Mouse (Mus musculus): ENCODE results near the gene St3gal6. TPM values are rescaled to one million over a fixed set of nuclear protein-coding genes. Genes with fewer than 3 reads are reported as not detected.
"Not testable (repeated sequence)": the region's sequence is repeated elsewhere in the genome, so short reads cannot be mapped to it uniquely, and the experiment has no call there.

St3gal6 gene
- total RNA-seq, 1 experiment from 2014 or later, result 49.8 TPM

DNA sequence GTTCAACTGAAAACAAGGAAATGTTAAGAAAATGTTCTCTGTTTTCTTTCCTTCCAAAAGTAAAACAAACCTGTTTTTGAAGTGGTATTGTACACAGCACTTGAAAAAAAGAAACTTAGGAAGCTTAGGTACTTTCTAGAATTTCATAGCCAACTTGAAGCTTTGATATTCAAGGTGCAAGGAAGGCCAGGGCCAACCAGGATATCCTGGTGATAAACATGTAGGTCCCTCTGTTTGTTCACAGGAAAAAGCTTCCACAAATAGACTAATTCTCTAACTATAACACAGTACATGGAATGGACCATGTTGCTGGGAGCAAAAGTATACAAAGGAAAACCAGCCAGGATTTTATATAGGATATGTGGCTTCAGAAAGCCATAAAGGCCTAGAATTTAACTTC lies 27.3 kb downstream of the St3gal6 start:
- no peak for ATAC-seq (replicated peaks; ENCODE audit: insufficient number of reproducible peaks, low FRiP score, low TSS enrichment, poor library complexity, severe bottlenecking)

DNA sequence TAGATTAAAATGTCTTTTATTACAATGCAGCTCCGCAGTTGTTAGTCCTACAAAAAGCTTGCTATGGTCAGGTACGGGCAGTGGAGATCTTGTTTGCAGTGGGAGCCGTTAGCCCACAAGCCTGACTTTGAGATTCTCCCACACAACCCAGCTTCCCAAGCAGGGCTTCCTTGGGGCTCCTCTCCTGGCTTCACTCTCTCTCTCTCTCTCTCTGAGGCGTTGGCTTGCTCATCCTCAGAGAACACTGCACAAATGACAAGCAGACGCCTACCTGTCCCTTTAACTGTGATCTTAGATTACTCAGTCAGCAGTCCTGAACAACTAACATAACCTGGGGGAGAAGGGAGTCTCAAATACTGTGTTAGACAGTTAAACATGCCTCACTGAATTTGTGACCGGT lies 36.2 kb downstream of the St3gal6 start:
- ATAC-seq (replicated peaks; ENCODE audit: insufficient number of reproducible peaks, low FRiP score, low TSS enrichment, poor library complexity, severe bottlenecking), result no peak

DNA sequence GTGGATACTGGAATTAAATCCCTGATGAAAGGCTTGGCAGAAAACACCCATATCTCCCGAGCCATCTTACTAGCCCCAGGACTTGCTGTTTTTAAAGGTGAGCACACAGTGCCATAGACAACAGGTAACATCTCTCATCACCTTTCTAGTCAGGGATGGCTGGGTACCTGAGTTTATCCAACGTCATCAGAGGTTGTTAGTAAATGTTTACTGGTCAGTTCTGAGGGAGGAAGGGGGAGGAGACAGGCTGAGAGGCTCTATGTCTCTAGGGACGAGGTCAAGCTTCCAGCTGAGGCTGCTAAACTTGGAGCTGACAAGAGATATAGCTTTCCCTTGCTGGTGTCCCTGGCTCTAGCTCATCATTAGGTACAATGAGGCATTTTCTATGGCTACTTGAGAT lies 41.7 kb downstream of the St3gal6 start:
- no peak for ATAC-seq (replicated peaks; ENCODE audit: insufficient number of reproducible peaks, low FRiP score, low TSS enrichment, poor library complexity, severe bottlenecking)

DNA sequence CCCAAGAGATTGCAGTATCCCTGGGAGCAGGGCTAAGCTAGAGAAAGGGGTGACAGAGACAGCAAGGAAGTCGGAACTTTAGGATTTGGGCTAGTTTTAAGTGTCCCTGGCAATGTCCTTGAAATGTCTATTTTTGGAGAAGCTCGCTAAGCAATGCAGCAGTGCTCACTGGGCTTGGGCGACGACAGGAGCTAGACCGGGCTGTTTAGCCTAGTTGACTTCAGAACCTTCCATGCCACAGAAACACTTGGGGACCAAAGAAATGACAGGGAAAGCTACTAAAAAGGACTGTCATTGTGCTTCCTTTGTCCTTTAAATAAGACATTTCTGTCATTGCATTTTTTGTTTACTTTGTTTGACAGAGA lies 42.2 kb downstream of the St3gal6 start:
- ATAC-seq (replicated peaks; ENCODE audit: insufficient number of reproducible peaks, low FRiP score, low TSS enrichment, poor library complexity, severe bottlenecking), result no peak

DNA sequence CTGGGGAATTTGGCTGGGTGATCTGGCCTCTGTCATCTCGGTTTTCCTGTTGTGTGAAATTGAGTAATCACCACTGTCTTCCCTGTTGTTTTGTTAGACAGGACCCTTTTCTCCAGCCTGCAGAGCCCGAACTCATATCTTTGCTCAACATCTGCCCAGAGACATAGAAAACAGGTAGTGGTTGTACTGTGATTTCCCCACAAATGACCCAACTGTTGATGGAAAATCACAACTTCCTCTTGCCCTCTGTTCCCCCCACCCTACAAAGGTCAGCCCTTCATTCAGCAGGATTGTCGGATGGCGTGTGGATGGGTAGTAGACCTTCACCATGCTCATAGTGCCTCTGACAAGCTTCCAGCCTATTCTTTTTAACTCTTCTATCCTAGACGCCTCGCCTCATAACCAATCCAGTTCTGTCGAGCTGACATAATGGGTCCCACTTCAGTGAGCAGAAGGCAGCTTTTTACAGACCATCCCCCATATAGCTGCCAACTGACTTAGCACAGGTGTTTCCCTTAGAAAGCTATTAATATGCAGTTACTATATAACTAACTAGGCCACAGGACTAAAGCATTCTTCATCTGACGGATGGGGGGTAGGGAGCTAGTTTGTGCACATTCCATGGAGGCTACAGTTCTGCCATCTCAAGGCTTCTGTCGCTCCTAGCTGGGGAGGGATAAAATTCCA lies 42.7 kb downstream of the St3gal6 start:
- peak; percentile 66 for ATAC-seq (replicated peaks; ENCODE audit: insufficient number of reproducible peaks, low FRiP score, low TSS enrichment, poor library complexity, severe bottlenecking)

DNA sequence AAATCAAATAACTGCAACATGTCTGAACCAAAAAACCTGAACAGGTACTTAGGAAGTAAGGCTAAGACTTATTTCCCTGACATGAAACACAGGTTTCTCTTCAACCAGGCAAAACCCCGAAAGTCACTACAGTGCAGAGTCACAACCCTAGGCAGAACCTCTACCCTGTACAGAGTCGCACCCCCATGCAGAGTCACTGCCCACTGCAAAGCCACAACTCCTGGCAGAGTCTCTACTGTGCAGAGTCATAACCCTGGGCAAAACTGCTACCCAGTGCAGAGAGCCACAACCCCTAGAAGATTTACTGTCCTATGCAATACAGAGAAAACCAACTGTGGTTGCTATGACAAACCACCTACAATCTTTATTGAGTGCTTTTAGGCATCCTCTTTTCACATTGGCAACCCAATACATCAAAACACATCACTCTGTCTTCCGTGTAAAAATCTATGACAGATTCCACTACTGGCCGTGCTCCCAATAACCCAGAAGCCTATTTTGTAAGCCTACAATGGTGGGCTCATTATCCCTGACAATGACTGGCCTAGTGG lies 44.1 kb downstream of the St3gal6 start:
- ATAC-seq (replicated peaks; ENCODE audit: insufficient number of reproducible peaks, low FRiP score, low TSS enrichment, poor library complexity, severe bottlenecking), result no peak

DNA sequence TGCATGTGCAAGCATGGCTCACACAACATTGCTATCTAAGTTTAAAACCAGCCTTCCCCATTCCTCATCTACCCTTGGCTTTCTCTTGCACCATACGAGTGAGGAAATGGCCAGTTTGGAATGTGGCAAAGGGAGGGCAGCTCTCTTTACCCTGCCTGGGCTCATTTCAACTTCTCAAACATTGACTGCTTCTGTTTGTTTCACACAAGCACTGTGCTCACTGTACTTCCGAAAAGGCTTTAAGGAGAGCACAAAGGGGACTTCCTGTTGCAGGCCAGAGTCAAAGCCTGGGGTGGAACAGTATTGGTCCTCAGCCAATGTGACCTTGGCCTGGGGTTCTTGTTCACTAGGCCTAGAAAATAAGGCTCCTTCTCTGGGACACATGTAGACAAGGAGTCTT lies 47.7 kb downstream of the St3gal6 start:
- ATAC-seq (replicated peaks; ENCODE audit: insufficient number of reproducible peaks, low FRiP score, low TSS enrichment, poor library complexity, severe bottlenecking), result no peak

DNA sequence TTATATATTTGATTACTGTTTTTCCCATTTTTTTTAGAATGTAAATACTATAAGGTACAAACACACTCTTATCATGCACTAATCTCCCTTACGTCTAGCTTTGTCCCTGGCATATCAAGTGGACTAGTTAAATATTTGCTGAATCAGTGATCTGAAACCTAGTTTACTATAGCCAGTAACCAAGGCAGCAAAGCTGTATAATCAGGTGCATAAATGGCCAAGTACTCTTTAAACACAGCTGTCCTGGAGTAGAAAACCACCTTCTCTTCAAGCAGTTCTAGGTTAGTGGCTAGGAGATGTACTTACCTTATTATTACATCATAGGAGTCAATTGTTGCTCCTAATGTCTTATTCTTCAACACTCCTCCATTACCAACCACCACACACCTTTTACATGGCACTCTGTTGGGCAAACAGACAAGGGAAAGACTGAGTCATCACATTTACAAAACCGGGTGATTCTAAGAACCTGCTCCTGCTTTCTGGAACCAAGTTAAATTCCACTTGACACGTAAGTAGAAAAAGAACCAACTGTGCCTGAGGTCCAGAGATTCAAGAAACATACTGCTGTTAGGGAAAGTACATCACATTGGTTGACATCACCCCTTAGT lies 48.4 kb downstream of the St3gal6 start:
- no peak for ATAC-seq (replicated peaks; ENCODE audit: insufficient number of reproducible peaks, low FRiP score, low TSS enrichment, poor library complexity, severe bottlenecking)

DNA sequence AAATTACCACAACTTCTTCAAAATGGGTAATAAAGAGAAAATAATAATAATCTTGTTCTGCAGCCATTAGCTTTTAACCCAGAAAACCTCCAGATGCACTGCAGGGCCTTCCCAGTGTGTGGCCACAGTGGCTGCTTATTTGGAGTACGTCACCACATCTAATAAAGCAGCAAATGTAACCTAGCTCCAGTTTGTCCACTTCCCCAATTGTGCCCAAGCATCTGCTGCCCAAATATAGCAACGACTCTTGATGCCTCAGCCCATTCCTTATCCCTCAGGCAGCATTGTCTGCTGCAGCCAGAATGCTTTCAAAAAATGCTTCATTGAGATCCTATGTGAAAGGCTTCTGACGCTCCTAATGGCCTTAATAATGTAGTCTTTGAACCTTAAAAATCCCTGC lies 49.2 kb downstream of the St3gal6 start:
- 0 out of 2 replicates have a peak, but pooled peaks have one; percentile 62 for ATAC-seq (replicated peaks; ENCODE audit: insufficient number of reproducible peaks, low FRiP score, low TSS enrichment, poor library complexity, severe bottlenecking)

DNA sequence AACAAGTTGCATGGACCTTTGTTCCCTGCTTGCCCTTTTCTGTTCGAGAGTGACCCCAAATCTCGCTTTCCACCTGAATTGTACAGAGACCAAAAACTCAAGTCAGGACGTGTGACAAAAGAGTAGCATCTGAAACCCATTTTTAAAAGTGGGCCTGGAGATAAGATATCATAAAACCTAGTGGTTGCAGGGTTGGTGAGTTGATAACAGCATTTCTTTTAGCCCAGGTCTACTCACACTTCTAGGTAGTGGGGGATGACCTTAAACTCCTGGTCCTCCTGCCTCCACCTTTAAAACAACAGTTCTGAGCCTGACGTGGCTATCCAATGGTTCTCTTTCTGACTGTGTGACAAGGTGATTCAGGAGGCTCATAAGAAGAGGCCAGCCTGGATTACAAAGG lies 53.2 kb downstream of the St3gal6 start:
- no peak for ATAC-seq (replicated peaks; ENCODE audit: insufficient number of reproducible peaks, low FRiP score, low TSS enrichment, poor library complexity, severe bottlenecking)

DNA sequence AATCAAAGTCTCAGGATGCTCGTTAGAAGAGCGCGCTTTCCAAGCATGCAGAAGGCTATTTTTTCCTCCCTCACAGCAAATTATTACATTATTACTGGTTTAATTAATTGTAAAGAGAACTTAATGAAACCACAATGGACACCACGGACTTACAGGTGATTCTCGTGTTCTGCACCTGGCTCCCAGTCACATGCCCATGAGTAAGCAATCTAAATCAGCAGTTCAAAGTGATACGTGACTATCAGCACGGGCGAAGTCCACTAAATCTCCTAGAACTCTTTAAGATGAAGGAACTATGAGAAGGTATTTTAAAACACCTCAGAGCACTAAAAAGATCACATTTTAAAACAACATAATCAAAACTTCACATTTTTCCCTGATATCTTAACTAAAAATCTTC lies 54.0 kb downstream of the St3gal6 start:
- no peak for ATAC-seq (replicated peaks; ENCODE audit: insufficient number of reproducible peaks, low FRiP score, low TSS enrichment, poor library complexity, severe bottlenecking)

DNA sequence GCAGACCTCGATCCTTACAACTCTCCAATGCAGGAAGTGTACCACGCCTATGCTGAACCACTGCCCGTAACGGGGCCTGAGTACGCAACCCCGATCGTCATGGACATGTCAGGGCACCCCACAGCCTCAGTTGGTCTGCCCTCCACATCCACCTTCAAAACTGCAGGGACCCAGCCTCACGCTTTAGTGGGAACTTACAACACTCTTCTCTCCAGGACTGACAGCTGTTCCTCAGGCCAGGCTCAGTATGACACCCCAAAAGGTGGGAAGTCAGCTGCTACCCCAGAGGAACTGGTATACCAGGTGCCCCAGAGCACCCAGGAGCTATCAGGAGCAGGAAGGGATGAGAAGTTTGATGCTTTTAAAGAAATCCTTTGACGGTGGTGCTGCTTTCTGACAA lies 58.6 kb downstream of the St3gal6 start:
- ATAC-seq (replicated peaks; ENCODE audit: insufficient number of reproducible peaks, low FRiP score, low TSS enrichment, poor library complexity, severe bottlenecking), result no peak

DNA sequence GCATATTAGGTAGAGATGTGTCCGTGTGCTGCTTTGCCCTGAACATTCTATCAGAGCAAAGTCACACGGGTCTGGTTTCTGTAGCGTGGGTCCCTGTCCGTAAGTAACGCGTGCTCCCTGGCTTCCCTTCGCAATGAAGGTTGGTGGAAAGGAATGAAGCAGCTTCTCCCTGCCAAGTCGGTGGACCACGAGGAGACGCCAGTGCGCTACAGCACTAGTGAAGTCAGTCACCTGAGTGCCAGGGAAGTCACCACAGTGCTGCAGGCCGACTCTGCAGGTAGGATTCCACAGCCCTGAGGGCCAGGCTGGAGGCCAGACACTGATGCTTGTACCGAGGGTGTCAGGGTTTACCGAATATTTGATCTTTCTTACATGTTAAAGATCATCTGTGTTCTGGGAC lies 60.0 kb downstream of the St3gal6 start:
- ATAC-seq (replicated peaks; ENCODE audit: insufficient number of reproducible peaks, low FRiP score, low TSS enrichment, poor library complexity, severe bottlenecking), result no peak

DNA sequence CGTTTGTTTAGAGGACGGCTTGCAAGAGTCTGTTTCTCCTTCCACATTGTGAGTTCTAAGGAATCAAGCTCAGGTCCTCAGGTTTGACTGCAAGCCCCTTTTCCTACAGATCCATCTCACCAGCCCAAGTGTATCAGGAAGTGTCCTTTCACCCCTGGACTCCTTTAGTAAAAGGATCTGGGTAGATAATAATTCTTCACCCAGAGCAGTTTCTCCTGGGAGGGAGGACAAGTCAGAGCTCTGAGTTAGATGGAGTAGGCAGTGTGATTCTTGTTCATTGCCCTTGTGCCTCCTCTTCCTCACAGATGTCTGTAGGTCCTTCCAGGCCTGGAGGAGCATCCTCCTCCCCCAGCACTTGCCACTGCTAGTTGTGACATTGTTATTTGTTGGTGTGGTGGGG lies 61.5 kb downstream of the St3gal6 start:
- no peak for ATAC-seq (replicated peaks; ENCODE audit: insufficient number of reproducible peaks, low FRiP score, low TSS enrichment, poor library complexity, severe bottlenecking)

DNA sequence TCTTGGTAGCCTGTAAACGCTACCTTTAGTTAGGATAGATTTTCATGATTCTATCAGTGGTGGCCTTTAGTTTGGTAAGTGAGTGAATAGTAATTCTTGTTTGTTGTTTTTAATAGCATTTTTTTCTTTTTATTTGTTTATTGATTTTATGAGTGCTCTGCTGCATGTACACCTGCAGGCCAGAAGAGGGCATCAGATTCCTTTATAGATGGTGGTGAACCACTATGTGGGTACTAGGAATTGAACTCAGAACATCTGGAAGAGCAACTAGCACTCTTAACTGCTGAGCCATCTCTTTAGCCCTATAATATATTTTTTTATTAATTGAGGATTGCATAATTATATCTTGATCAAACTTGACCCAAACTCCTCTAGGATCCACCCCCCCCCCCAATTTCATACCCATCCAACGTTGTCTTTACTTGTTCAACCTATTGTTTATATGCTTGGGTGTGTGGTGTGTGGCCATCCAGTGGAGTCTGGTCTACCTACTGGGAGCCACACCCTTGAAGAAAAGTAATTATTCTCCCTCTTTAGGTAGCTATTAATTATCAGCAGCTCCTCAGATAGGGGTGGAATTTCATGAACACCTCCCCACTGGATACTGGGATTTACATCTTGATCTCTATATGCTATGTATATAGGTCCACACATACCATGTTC lies 62.1 kb downstream of the St3gal6 start:
- no peak for ATAC-seq (replicated peaks; ENCODE audit: insufficient number of reproducible peaks, low FRiP score, low TSS enrichment, poor library complexity, severe bottlenecking)

DNA sequence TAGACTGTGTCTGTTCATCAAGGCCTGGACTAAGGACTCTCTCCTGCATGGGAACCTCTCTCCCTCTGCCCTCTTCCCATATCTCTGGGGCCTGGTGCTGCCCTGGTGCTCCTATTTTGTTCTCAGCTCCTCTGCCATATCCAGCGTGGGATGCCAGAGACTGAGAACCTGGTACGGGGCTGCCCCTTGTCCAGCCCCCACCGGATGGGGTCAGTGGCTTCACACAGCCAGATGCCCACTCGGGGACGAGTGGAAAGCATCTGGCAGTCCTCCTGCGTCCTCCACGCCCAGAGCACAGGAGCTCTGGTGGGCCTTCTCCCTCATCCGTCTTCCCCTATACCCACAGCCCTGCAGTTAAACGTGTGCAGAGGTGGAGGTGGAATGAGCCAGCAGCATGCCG lies 63.7 kb downstream of the St3gal6 start:
- ATAC-seq (replicated peaks; ENCODE audit: insufficient number of reproducible peaks, low FRiP score, low TSS enrichment, poor library complexity, severe bottlenecking), result no peak

DNA sequence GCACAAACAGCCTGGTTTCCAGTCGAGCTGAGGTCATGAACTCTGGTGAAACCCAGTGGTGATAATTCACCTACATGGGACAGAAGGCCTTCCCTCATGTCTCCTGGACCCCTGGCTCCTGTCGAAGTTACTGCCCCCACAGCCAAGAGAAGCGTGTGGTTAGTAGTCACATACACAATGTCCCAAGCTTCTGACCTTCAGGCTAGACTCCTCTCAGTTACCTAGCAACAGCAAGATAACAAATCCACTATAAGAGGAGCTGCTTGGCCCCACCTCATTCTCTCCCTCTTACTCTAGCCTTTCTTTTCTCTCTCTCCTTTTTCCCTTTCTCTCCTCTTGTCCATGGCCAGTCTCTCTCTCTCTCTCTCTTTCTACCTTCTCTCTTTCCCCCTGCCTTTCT lies 64.1 kb downstream of the St3gal6 start:
- not testable (repeated sequence) for ATAC-seq (replicated peaks; ENCODE audit: insufficient number of reproducible peaks, low FRiP score, low TSS enrichment, poor library complexity, severe bottlenecking)

DNA sequence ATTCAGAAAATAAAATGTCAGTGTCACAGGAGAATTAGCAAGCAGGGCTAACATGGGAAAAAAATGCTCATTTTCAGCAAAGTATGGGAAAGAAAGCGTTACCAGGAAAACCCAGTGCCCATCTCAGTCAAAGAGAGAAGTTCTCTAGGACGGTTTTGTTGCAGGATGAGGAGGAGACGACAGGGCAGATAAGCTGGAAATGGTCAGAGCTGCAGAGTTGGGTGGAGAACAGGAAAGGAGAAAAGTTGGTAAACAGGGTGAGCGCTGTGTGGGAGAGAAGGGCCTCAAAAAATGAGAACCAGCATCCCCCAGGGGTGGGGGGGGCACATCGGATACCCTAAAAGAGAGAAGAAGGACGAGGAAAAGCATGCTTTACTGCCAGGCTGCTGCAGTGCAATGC lies 67.1 kb downstream of the St3gal6 start:
- ATAC-seq (replicated peaks; ENCODE audit: insufficient number of reproducible peaks, low FRiP score, low TSS enrichment, poor library complexity, severe bottlenecking), result no peak

DNA sequence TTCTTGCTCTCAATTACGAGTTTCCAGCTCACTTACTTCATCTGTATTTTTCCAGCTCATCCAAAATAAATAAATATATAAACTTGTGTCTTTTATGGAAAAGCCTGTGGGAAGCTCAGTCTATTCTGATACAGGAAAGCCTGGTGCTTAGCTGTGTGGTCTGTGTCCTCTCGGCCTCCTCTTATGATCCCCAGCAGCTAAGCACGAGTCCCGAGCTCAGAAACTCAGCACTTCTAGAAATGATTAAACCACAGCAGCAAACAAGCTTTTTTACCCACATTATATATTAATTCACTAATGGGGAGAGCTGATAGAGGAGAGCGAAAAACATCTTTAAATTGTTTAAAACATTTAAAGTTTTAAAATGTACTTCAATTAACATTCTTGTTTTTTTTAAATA lies 67.6 kb downstream of the St3gal6 start:
- ATAC-seq (replicated peaks; ENCODE audit: insufficient number of reproducible peaks, low FRiP score, low TSS enrichment, poor library complexity, severe bottlenecking), result no peak

DNA sequence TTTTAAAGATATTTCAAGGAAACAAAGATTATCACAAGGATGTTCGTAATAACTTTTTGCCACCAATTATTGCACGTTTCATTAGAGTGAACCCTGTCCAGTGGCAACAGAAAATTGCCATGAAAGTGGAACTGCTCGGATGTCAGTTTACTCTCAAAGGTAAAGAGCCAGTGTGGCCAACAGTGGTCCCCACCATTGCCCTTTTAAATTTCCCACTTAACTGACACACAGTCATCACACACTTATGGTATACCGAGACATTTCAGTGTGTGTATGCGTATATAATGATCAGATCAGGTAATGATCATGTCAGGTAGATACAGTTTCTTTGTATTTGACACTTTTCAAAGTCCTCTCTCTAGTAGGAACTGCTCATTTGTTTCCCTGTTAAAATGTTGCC lies 68.9 kb downstream of the St3gal6 start:
- no peak for ATAC-seq (replicated peaks; ENCODE audit: insufficient number of reproducible peaks, low FRiP score, low TSS enrichment, poor library complexity, severe bottlenecking)

Measured in monocyte, adult 5-6 weeks (primary cell).